Mouse (Mus musculus) thymus, adult 18-20 months (tissue): ENCODE measurements around the gene Serp2.
"Not testable (repeated sequence)": the region's sequence is repeated elsewhere in the genome, so short reads cannot be mapped to it uniquely, and the experiment has no call there.

Source experiments
- DNase-seq, 2 experiments: peaks; one replicate each; pipeline ENCODE4 v3.0.0; 2022; ENCODE audit warnings: mixed read lengths in 2 of 2

The Serp2 gene

GRCm38 (mm10) chr14:76569271-76569961 is 12.7 kb upstream of the Serp2 start:
- no peak for DNase-seq

- no peak for DNase-seq
Measured at GRCm38 (mm10) chr14:76568548-76568947, 11.9 kb upstream of the Serp2 start.

GRCm38 (mm10) chr14:76567280-76567679 is 10.6 kb upstream of the Serp2 start:
- DNase-seq: no peak

GRCm38 (mm10) chr14:76566711-76567110 is 10.0 kb upstream of the Serp2 start:
- DNase-seq: peak; percentile 27 to 56

- DNase-seq: no peak
Measured at GRCm38 (mm10) chr14:76566193-76566592, 9.5 kb upstream of the Serp2 start.

- no peak for DNase-seq
Measured at GRCm38 (mm10) chr14:76559208-76559607, 2.5 kb upstream of the Serp2 start.

GRCm38 (mm10) chr14:76558171-76558570 is 1.5 kb upstream of the Serp2 start:
- DNase-seq: not testable (repeated sequence)

- DNase-seq: peak; percentile 41 to 53
Measured at GRCm38 (mm10) chr14:76556031-76556851, 448 bp downstream of the Serp2 start.

- no peak for DNase-seq
Measured at GRCm38 (mm10) chr14:76555263-76556030, 1.2 kb downstream of the Serp2 start.

- DNase-seq: no peak
Measured at GRCm38 (mm10) chr14:76544136-76544535, 12.6 kb downstream of the Serp2 start.

- no peak for DNase-seq
Measured at GRCm38 (mm10) chr14:76541341-76541740, 15.3 kb downstream of the Serp2 start.

- no peak for DNase-seq
Measured at GRCm38 (mm10) chr14:76540005-76540670, 16.6 kb downstream of the Serp2 start.

- no peak for DNase-seq
Measured at GRCm38 (mm10) chr14:76536921-76537320, 19.8 kb downstream of the Serp2 start.

GRCm38 (mm10) chr14:76535096-76535495 is 21.6 kb downstream of the Serp2 start:
- DNase-seq: no peak

GRCm38 (mm10) chr14:76533170-76533815 is 23.4 kb downstream of the Serp2 start:
- no peak for DNase-seq

GRCm38 (mm10) chr14:76532257-76533169 is 24.2 kb downstream of the Serp2 start:
- no peak for DNase-seq

- DNase-seq: no peak
Measured at GRCm38 (mm10) chr14:76531027-76531660, 25.5 kb downstream of the Serp2 start.

GRCm38 (mm10) chr14:76528641-76529040 is 28.0 kb downstream of the Serp2 start:
- no peak for DNase-seq

- no peak for DNase-seq
Measured at GRCm38 (mm10) chr14:76527758-76528313, 28.9 kb downstream of the Serp2 start.

GRCm38 (mm10) chr14:76527030-76527719 is 29.5 kb downstream of the Serp2 start:
- DNase-seq: no peak
